Mouse (Mus musculus) heart, postnatal 0 days (tissue): ENCODE results near the gene Zfp334.

Source experiments
- CTCF ChIP-seq: IDR thresholded peaks from 2 replicates; pipeline ENCODE4 v1.5.1; 2016; ENCODE audit warnings: antibody characterized with exemption, control low read depth, low read depth
- EP300 ChIP-seq: IDR thresholded peaks from 2 replicates; pipeline ENCODE4 v1.6.1; 2016; ENCODE audit warnings: antibody characterized with exemption, low read depth

GRCm38 (mm10) chr2:165405351-165405750 lies 17.3 kb upstream of the Zfp334 start:
- TF ChIP-seq CTCF: no peak
- no peak for TF ChIP-seq EP300
